Mouse (Mus musculus): Measurements from ENCODE around the gene Naaladl2. TPM values are rescaled to one million over a fixed set of nuclear protein-coding genes. Genes with fewer than 3 reads are reported as not detected.

Naaladl2 gene
- polyA plus RNA-seq, 1 experiment from 2014 or later = 0.85 TPM

GRCm38 (mm10) chr3:24749055-24749454 is 395.0 kb downstream of the Naaladl2 start:
- no peaks in the 10 kb centered on the region for H3K9me3 ChIP-seq (ENCODE audit: low read length)
- TF ChIP-seq CTCF (IDR thresholded peaks at IDR 0.05; ENCODE audit: low read depth) = no peak
- TF ChIP-seq EP300 (IDR thresholded peaks at IDR 0.05; ENCODE audit: low read depth) = no peak
- no peak overlapping the region for H3K4me2 ChIP-seq (ENCODE audit: low read depth, low read length)
- ATAC-seq = no peak
- no peak overlapping the region for H3K27ac ChIP-seq (ENCODE audit: low read depth)
- no peak overlapping the region for H3K9ac ChIP-seq (replicated peaks)
- no peaks in the 10 kb centered on the region for H3K4me1 ChIP-seq (ENCODE audit: insufficient read depth)
- 48% methylated on average over 3 of the region's 3 CpGs for WGBS (ENCODE audit: insufficient replicate concordance)
- no peaks in the 10 kb centered on the region for H3K36me3 ChIP-seq (replicated peaks; ENCODE audit: insufficient read depth, low read length)
- H3K27me3 ChIP-seq (ENCODE audit: insufficient read depth, low read length) = no peaks in the 10 kb centered on the region
- DNase-seq = no peak
- H3K4me3 ChIP-seq (ENCODE audit: low read depth, low read length) = no peak overlapping the region

DNA sequence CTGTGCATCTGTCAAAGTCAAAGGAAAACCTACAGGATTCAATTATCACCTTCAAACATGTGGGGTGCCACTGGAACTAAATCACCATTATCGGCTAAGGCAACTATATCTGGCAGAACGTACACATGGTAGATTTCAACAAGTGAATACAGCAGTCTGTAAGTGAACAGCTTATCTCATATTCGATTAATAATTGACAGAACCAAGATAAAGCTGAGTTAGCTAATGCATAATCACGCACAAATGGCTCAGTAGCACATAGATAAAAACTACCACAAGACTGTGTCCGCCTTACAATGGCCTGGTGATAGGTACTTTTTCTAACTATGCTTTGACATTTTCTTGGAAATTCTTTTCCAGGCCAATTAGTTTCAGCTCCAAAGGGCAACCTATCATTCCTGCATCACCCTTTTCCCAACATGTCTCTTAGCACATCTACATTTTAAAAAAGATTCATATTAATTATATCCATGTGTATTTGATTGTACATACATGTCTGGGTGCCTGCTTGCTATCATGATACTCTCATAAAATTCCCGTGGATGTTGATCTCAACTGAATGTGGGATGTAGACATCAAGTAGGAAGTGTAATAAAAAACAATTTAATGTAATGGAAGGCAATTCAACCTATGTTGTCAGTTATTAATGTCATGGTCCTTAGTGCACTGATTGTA is 396.7 kb downstream of the Naaladl2 start:
- H3K4me3 ChIP-seq (ENCODE audit: low read depth, low read length) = no peak overlapping the region
- H3K4me2 ChIP-seq (ENCODE audit: low read depth, low read length) = no peak overlapping the region
- ATAC-seq (peak; percentile 67), DNase-seq (no peak)
- H3K4me1 ChIP-seq (ENCODE audit: insufficient read depth) = no peaks in the 10 kb centered on the region
- no peak overlapping the region for H3K27ac ChIP-seq (ENCODE audit: low read depth)
- 52% methylated on average over 6 of the region's 6 CpGs for WGBS (ENCODE audit: insufficient replicate concordance)
- no peaks in the 10 kb centered on the region for H3K36me3 ChIP-seq (replicated peaks; ENCODE audit: insufficient read depth, low read length)
- TF ChIP-seq CTCF (IDR thresholded peaks at IDR 0.05; ENCODE audit: low read depth) = no peak
- no peaks in the 10 kb centered on the region for H3K9me3 ChIP-seq (ENCODE audit: low read length)
- H3K27me3 ChIP-seq (ENCODE audit: insufficient read depth, low read length) = no peaks in the 10 kb centered on the region
- H3K9ac ChIP-seq (replicated peaks) = no peak overlapping the region

GRCm38 (mm10) chr3:24743946-24744345 is 400.1 kb downstream of the Naaladl2 start:
- no peaks in the 10 kb centered on the region for H3K9me3 ChIP-seq (ENCODE audit: low read length)
- DNase-seq (no peak), ATAC-seq (no peak)
- no peaks in the 10 kb centered on the region for H3K4me1 ChIP-seq (ENCODE audit: insufficient read depth)
- H3K27ac ChIP-seq (ENCODE audit: low read depth) = no peak overlapping the region
- 57% methylated on average over 3 of the region's 3 CpGs for WGBS (ENCODE audit: insufficient replicate concordance)
- H3K27me3 ChIP-seq (ENCODE audit: insufficient read depth, low read length) = no peaks in the 10 kb centered on the region
- TF ChIP-seq EP300 (IDR thresholded peaks at IDR 0.05; ENCODE audit: low read depth) (no peak), CTCF (IDR thresholded peaks at IDR 0.05; ENCODE audit: low read depth) (no peak)
- H3K4me2 ChIP-seq (ENCODE audit: low read depth, low read length) = no peak overlapping the region
- H3K9ac ChIP-seq (replicated peaks) = no peak overlapping the region
- H3K36me3 ChIP-seq (replicated peaks; ENCODE audit: insufficient read depth, low read length) = no peaks in the 10 kb centered on the region
- H3K4me3 ChIP-seq (ENCODE audit: low read depth, low read length) = no peak overlapping the region

DNA sequence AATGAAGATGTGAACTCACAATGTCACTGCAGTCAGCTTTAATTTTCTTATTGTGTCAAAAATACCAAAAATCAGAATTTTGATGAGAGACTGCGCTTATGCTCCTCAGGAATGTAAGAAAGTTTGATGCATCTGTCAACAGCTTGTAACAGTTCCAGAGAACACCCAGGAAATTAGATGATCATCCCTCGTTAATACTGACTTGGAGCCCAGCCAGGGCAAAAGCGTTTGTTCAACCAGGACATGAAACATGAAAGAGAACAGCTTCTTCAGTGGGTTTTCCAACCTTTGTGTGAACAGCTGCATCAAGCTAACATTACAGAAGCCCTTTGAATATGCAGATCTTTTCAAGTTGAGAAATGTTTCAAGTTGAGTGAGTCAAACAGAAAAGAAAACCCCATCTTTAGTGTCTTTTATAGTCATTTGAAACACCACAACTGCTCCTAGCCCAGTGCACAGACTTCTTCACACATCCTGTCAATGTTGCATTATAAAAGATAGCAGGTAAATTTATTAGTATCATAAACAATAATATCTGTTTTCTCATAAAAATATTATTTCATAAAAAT is 424.8 kb downstream of the Naaladl2 start:
- Histone ChIP-seq H3K9me3 (ENCODE audit: low read length) (no peaks in the 10 kb centered on the region), H3K4me1 (ENCODE audit: insufficient read depth) (no peaks in the 10 kb centered on the region), H3K4me2 (ENCODE audit: low read depth, low read length) (no peak overlapping the region), H3K9ac (replicated peaks) (no peak overlapping the region), H3K4me3 (ENCODE audit: low read depth, low read length) (no peak overlapping the region), H3K27me3 (ENCODE audit: insufficient read depth, low read length) (no peaks in the 10 kb centered on the region), H3K36me3 (replicated peaks; ENCODE audit: insufficient read depth, low read length) (no peaks in the 10 kb centered on the region), H3K27ac (ENCODE audit: low read depth) (no peak overlapping the region)
- DNase-seq = no peak
- 54% methylated on average over 3 of the region's 3 CpGs for WGBS (ENCODE audit: insufficient replicate concordance)
- no peak for TF ChIP-seq EP300 (IDR thresholded peaks at IDR 0.05; ENCODE audit: low read depth)
- no peak for TF ChIP-seq CTCF (IDR thresholded peaks at IDR 0.05; ENCODE audit: low read depth)
- ATAC-seq = no peak

GRCm38 (mm10) chr3:24714770-24715169 is 429.3 kb downstream of the Naaladl2 start:
- Histone ChIP-seq H3K27me3 (ENCODE audit: insufficient read depth, low read length) (no peaks in the 10 kb centered on the region), H3K4me1 (ENCODE audit: insufficient read depth) (no peaks in the 10 kb centered on the region), H3K4me2 (ENCODE audit: low read depth, low read length) (no peak overlapping the region), H3K4me3 (ENCODE audit: low read depth, low read length) (no peak overlapping the region), H3K27ac (ENCODE audit: low read depth) (no peak overlapping the region), H3K9ac (replicated peaks) (no peak overlapping the region), H3K36me3 (replicated peaks; ENCODE audit: insufficient read depth, low read length) (no peaks in the 10 kb centered on the region), H3K9me3 (ENCODE audit: low read length) (no peaks in the 10 kb centered on the region)
- ATAC-seq (no peak), DNase-seq (no peak)
- WGBS (ENCODE audit: insufficient replicate concordance) = 78% methylated on average over 3 of the region's 3 CpGs
- TF ChIP-seq EP300 (IDR thresholded peaks at IDR 0.05; ENCODE audit: low read depth) (no peak), CTCF (IDR thresholded peaks at IDR 0.05; ENCODE audit: low read depth) (no peak)

- Histone ChIP-seq H3K36me3 (replicated peaks; ENCODE audit: insufficient read depth, low read length) (no peaks in the 10 kb centered on the region), H3K9ac (replicated peaks) (no peak overlapping the region), H3K4me1 (ENCODE audit: insufficient read depth) (no peaks in the 10 kb centered on the region), H3K27ac (ENCODE audit: low read depth) (no peak overlapping the region), H3K9me3 (ENCODE audit: low read length) (no peaks in the 10 kb centered on the region), H3K4me2 (ENCODE audit: low read depth, low read length) (no peak overlapping the region), H3K4me3 (ENCODE audit: low read depth, low read length) (no peak overlapping the region), H3K27me3 (ENCODE audit: insufficient read depth, low read length) (no peaks in the 10 kb centered on the region)
- ATAC-seq (no peak), DNase-seq (no peak)
- TF ChIP-seq CTCF (IDR thresholded peaks at IDR 0.05; ENCODE audit: low read depth) (no peak), EP300 (IDR thresholded peaks at IDR 0.05; ENCODE audit: low read depth) (no peak)
- 77% methylated on average over 4 of the region's 4 CpGs for WGBS (ENCODE audit: insufficient replicate concordance)
Measured at GRCm38 (mm10) chr3:24705778-24706423, 438.2 kb downstream of the Naaladl2 start.
